Mouse (Mus musculus): ENCODE data around the gene Lhfpl2.
A peak's percentile ranks its signal among the peaks of the same experiment; 100 is the strongest.

GRCm38 (mm10) chr13:94073046-94073715 lies 15.6 kb downstream of the Lhfpl2 start:
- TF ChIP-seq CTCF (IDR thresholded peaks at IDR 0.05; ENCODE audit: control insufficient read depth, insufficient read depth, insufficient read length): no peak
- peak; percentile 27 for TF ChIP-seq CEBPB (IDR thresholded peaks at IDR 0.05; ENCODE audit: low read depth)
- no peak for TF ChIP-seq MYOD1 (IDR thresholded peaks at IDR 0.05; ENCODE audit: control insufficient read depth, insufficient read length, low read depth)
- TF ChIP-seq USF1 (IDR thresholded peaks at IDR 0.05; ENCODE audit: low read depth): peak; percentile 88
- peak; percentile 98 for TF ChIP-seq MAX (IDR thresholded peaks at IDR 0.05)
- no peak for TF ChIP-seq FOSL1 (IDR thresholded peaks at IDR 0.05; ENCODE audit: insufficient read depth, low read length, poor library complexity, severe bottlenecking)
- no peak for TF ChIP-seq MYOG (IDR thresholded peaks at IDR 0.05; ENCODE audit: control insufficient read depth, extremely low read depth, insufficient read length)
